Mouse (Mus musculus) CD4-positive helper T cell, adult 2 months (primary cell): ENCODE data around the gene Rubcn.

Experiments used
- DNase-seq: peaks from one replicate; pipeline ENCODE4 v3.0.0-alpha.2; 2012; ENCODE audit warnings: low read depth, missing footprints, low spot score

Rubcn gene

GRCm38 (mm10) chr16:32870231-32870630 lies 7.3 kb downstream of the Rubcn start:
- no peak for DNase-seq

- peak; percentile 91 for DNase-seq
These were observed 9.5 kb downstream of the Rubcn start for GRCm38 (mm10) chr16:32867919-32868552.

DNA sequence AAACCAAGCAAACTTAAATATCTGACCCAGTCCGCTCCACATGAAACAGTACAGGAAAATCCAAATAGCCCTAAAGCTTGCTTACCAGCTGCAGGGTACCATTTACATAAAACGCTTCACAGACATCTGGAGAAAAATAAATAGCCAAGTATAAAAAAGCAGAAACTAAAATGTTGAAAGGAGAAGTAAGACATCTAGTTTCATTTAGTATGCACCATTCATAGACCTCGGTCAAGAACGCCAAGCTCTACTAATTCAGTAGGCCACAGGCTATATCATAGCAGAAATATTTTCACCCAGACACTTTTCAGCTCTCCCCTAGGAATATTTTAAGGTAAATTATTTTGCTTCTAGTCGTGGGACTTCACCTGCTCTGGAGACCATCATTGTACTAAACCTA lies 10.9 kb downstream of the Rubcn start:
- no peak for DNase-seq

DNA sequence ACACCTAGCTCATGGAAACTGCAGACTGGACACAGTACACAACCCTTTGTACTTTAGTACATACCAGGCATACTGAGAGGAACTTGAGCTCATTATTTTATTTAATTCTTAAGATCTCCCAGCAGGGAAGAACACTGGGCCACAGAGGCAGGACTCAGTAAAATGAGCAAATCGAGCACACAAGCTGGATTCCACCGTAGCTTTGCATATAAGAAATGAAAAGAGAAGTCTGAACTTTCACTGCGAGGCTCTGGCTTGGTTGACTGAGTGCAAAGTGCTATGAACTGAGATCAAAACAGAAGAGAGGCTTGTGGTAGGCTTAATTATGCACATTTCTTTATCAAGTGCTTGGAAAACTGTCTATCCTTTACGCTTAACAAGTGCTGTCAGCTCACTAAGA lies 12.2 kb downstream of the Rubcn start:
- no peak for DNase-seq

DNA sequence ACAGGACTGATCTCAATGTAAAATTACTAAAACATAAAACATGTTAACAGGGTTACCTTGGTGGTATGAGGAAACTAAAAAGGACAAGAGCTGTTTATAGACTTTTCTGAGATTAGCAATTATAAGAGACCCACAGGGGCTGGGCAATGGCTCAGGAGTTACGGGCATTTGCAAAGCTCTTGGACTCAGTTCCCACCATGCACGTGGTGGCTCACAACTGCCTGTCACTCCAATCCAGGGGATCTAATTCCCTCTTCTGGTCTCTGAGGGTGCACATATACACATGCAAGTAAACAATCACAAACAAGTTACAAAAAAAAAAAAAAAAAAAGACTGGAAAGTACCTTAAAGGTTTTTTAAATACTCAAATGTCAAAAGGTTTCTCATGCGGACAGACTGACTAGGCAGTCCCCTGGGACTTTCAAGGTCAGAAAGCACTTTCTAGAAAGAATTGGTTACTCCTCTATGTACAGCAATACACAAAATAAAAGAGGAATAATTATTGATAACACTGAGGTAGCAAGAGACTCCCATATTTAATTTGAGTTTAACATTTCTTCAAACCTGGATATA lies 15.7 kb downstream of the Rubcn start:
- DNase-seq: no peak

- no peak for DNase-seq
These were observed 18.6 kb downstream of the Rubcn start for GRCm38 (mm10) chr16:32858771-32859636.

DNA sequence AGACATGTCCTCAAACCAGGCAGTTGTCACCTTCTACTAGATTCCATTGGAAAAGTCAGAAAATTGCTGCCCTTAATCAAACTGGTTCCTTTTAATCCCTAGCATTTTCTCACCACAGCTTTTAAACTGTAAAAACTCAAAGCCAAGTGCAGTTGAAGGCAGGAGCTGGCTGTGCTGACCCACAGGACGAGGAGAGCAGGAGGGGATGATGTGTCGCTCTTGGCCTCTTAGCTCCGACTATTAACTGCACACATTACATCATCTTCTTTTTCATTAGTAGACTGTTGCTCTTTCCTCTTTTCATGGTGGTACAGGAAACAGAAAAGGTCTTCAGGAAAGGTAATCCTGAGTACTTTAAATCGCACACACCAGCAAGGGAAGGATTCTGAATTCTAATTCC lies 19.2 kb downstream of the Rubcn start:
- DNase-seq: no peak

- no peak for DNase-seq
These were observed 20.8 kb downstream of the Rubcn start for GRCm38 (mm10) chr16:32856751-32857150.

DNA sequence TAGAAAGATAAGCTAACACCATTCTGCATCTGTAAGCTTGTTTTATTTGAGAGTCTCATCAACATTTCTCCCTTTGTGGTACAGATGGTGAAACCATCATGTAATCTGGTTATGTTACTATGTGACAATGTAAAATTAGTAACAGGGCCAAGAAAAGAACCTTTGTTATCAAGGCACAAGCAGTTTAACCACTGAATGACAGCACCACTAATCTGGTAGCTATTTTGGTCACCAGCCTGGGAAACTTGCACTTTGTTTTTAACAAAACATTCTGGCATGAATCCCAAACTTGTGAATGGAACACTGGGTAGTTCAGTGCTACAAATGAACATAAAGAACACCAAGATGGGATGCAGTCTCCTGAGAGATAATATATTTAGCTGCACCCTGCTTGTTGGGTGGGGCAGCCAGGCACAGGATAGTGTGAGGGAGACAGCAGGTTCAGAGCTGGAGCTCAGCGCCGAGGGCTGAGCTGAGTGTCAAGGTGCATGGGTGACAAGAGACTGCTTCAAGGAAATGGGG lies 23.5 kb downstream of the Rubcn start:
- DNase-seq: no peak

- no peak for DNase-seq
These were observed 24.0 kb downstream of the Rubcn start for GRCm38 (mm10) chr16:32853492-32854049.

DNA sequence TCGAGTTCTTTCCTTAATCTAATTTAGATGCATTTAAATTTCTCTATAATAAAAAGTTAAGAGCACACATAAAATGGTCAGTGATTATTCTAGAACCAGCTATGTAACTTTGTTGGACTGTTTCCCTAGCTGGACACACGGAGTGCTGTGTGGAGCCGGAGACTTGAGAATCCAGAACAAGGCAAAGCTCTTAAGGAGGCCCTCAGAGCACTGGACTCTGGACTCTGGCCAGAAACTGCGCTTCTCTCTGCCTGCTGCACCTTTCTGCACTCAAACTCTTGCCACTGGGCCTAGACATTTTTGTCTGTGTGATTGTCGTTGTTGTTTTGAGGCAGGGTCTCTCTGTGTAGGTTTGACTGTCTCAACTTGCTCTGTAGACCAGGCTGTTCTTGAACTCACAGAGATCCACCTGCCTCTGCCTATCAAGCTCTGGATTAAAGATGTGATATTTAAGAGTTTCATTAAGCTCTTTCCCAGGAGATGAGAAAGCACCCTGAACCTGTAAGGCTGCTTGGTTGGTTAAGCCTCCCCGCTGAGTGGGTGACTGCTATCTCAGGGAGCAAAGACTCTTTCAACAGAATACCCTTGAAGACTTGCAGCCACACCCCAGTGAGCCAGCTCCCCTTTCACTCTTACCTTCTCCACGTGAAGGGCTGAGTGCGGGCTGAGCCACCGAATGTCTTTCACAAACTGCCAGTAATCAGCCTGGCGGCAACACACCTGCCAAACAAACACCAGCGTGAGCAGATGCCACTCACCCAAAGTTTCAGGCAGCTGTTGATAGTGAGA lies 28.3 kb downstream of the Rubcn start:
- DNase-seq: no peak

DNA sequence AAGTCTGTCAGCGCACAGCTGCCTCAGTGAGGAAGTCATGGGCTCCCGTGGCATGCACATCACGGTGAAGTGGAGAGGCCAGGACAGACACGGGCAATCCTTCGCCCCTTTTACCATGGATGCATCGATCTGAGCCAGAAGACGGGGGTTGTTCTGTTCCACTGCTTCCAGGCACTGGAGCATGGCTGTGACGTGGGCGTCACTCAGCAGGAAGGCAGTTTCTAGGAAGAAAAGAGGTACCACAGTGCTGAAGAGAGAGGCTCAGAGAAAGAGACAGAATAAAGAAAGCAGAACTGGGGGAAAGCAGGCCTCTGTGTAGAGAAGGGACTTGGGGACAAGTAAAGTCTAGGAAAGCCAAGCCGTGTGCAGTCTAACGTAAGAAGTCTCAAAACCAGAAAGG lies 30.5 kb downstream of the Rubcn start:
- DNase-seq: no peak

DNA sequence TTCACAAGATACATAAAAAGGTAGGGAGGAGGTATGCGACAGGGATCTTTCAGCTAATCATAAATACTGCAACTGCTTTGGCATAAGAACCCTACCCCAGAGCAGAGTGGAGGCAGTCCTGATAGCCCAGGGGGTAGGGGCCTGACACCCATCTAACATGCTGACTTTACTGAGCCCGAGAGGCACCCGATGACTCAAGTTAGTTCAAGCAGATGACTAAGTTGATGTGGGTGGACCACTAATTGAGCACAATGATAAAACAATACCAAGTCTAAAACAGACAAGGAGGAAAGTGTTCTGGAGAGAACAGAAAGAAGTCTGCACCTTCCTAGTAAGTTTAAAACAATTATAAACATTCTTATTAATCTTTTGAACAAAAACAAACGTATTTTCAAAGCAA lies 46.1 kb downstream of the Rubcn start:
- DNase-seq: no peak

DNA sequence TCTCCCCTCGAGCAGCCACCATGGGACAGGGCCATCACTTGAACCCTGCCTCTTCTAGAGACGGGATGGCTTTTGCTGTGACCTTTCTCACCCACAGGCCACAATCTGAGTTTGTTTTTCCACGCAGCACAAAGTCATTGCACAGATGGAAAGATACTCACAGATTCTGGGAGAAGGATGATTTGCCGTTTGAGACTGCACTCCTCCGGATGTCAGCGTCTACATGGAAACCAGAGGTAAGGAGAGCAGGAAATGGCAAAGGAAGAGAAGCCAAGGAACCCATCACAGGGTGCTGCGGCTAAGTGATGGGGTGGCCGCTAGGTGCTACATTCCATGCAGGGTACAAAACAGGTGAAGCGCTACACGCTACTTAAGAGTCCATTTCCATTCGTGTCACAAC lies 48.5 kb downstream of the Rubcn start:
- no peak for DNase-seq

- DNase-seq: no peak
These were observed 51.0 kb downstream of the Rubcn start for GRCm38 (mm10) chr16:32826521-32826920.

- DNase-seq: no peak
These were observed 52.2 kb downstream of the Rubcn start for GRCm38 (mm10) chr16:32825380-32825779.

GRCm38 (mm10) chr16:32824061-32824460 lies 53.5 kb downstream of the Rubcn start:
- DNase-seq: no peak

- no peak for DNase-seq
These were observed 54.1 kb downstream of the Rubcn start for GRCm38 (mm10) chr16:32823487-32823886.

DNA sequence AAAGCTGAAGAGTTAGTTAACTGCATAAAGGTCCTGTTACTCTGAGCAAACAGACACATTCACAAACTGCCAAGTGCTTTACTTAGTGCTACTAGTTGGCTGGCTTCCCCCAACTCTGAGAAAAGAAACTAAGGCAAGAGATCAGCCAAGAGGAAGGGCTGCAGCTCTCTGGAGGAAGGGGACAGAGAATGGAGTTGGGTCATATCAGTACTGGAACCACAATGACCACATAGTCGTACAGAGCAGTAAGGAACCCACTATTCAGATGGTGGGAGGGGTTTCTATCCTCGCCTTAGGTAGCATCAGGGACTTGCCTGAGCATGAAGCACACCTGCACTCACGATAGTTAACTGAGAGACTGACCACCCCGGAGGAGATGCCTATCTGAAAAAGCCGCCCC lies 54.7 kb downstream of the Rubcn start:
- DNase-seq: no peak

GRCm38 (mm10) chr16:32822450-32822827 lies 55.1 kb downstream of the Rubcn start:
- DNase-seq: no peak

- DNase-seq: no peak
These were observed 55.7 kb downstream of the Rubcn start for GRCm38 (mm10) chr16:32821772-32822449.
